Mouse (Mus musculus): ENCODE results near the gene Uncx. TPM values are rescaled to one million over a fixed set of nuclear protein-coding genes. Genes with fewer than 3 reads are reported as not detected.

The Uncx gene
- total and polyA plus RNA-seq, 2 experiments from 2014 or later: 2.8 to 5.8 TPM

- peak; percentile 4 for DNase-seq
- no peaks in the 10 kb centered on the region for H3K36me3 ChIP-seq (ENCODE audit: insufficient read depth)
- no peak for ATAC-seq
- no peak overlapping the region for H3K9ac ChIP-seq
- 3% methylated on average over 34 of the region's 34 CpGs for WGBS
- no peak overlapping the region for H3K27ac ChIP-seq (ENCODE audit: low read depth, low read length)
- peaks cover 55% of the 10 kb centered on the region for H3K27me3 ChIP-seq (ENCODE audit: insufficient read depth, low read length)
- 0 out of 2 replicates have a peak overlapping the region, but pooled peaks have one; percentile 1 for H3K4me3 ChIP-seq (ENCODE audit: low read depth, low read length)
- H3K4me1 ChIP-seq (ENCODE audit: insufficient read depth): no peaks in the 10 kb centered on the region
- H3K4me2 ChIP-seq (ENCODE audit: low read depth): no peak overlapping the region
- TF ChIP-seq CTCF (IDR thresholded peaks at IDR 0.05; ENCODE audit: low read depth): no peak
- H3K9me3 ChIP-seq (ENCODE audit: low read length): no peaks in the 10 kb centered on the region
Observed at GRCm38 (mm10) chr5:139535386-139535919, 7.8 kb upstream of the Uncx start.

DNA sequence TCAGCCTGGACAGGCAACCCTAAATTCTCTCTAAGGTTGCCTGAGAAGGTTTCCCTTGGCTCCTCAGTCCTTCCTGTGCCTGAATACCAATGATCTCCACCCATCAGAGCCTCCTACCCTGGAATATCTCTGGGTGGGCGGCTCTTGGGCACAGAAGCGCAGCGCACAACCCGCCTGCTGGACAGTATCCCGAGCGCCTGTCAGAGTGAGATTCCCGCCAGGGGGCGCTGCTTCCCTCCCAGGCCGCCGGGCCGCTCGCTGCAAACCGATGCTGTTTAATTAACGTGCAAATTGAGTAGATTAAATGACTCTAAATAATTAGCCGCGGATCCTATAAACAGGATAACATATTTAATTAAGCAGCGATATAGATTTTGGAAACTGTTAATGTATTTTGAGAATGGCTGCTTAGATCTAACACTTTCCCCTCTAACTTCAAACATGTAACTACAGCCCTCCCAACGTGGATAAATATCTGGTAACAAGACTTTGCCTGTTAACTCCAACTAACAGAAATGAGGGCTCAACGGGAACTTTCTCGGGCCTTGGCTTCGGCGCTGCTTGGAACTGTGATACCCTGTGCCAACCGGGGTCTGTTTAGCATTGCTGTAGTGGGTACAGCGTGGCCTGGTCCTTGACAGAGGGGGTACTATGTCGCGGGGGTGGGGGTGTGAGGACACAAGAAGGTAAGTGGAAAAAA is 6.9 kb upstream of the Uncx start:
- no peak overlapping the region for H3K27ac ChIP-seq (ENCODE audit: low read depth, low read length)
- H3K9ac ChIP-seq: no peak overlapping the region
- DNase-seq (peak; percentile 79), ATAC-seq (peak; percentile 53; the same call in 1 of the 2 replicates)
- no peak overlapping the region for H3K4me2 ChIP-seq (ENCODE audit: low read depth)
- H3K36me3 ChIP-seq (ENCODE audit: insufficient read depth): no peaks in the 10 kb centered on the region
- TF ChIP-seq CTCF (IDR thresholded peaks at IDR 0.05; ENCODE audit: low read depth): peak; percentile 85
- 1% methylated on average over 26 of the region's 26 CpGs for WGBS
- no peaks in the 10 kb centered on the region for H3K4me1 ChIP-seq (ENCODE audit: insufficient read depth)
- peaks cover 64% of the 10 kb centered on the region for H3K27me3 ChIP-seq (ENCODE audit: insufficient read depth, low read length)
- H3K9me3 ChIP-seq (ENCODE audit: low read length): no peaks in the 10 kb centered on the region
- H3K4me3 ChIP-seq (ENCODE audit: low read depth, low read length): no peak overlapping the region

DNA sequence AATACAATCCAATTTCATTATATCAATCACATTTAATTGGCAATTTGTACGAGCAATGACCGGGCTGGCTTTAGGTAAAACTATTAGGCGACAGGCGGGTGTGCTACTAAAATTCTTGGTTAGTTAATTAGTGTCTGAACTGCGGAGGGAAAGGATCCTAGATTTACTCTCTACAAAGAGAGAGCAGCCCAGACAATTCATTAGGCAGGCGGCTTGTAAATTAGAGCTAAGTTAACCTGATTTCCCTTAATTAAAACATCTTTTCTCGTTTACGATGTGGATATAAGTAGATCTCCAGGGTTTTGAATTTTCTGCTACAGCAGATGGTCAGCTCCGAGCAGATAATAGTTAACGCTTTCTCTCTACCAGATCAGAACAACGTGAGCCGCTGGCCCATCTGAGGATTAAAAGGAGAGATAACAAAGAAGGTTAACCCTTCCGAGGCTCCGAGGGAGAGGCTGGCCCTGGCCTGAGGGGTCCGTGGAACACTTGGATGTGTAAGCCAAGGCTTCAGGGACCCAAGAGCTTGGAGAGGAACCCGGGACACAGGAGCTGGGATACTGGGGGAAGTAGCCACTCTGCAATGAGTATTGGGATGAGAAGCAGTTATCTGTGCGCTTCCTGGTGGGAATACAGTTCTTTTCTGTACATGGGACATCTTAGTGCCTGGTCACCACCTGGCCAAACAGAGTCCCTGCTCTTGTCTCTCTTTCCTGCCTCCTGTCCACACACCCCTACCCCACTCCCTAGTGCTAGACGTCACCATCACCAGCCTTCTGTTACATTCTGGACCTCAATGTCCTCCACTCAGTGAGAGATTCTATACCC is 6.2 kb upstream of the Uncx start:
- H3K4me3 ChIP-seq (ENCODE audit: low read depth, low read length): no peak overlapping the region
- no peak for ATAC-seq
- DNase-seq: peak; percentile 25
- H3K4me1 ChIP-seq (ENCODE audit: insufficient read depth): no peaks in the 10 kb centered on the region
- no peaks in the 10 kb centered on the region for H3K36me3 ChIP-seq (ENCODE audit: insufficient read depth)
- H3K4me2 ChIP-seq (ENCODE audit: low read depth): no peak overlapping the region
- peaks cover 72% of the 10 kb centered on the region for H3K27me3 ChIP-seq (ENCODE audit: insufficient read depth, low read length)
- H3K27ac ChIP-seq (ENCODE audit: low read depth, low read length): no peak overlapping the region
- no peak for TF ChIP-seq CTCF (IDR thresholded peaks at IDR 0.05; ENCODE audit: low read depth)
- no peaks in the 10 kb centered on the region for H3K9me3 ChIP-seq (ENCODE audit: low read length)
- H3K9ac ChIP-seq: no peak overlapping the region
- 5% methylated on average over 18 of the region's 18 CpGs for WGBS

- Histone ChIP-seq H3K27ac (ENCODE audit: low read depth, low read length) (no peak overlapping the region), H3K4me1 (ENCODE audit: insufficient read depth) (no peaks in the 10 kb centered on the region), H3K9me3 (ENCODE audit: low read length) (no peaks in the 10 kb centered on the region), H3K27me3 (ENCODE audit: insufficient read depth, low read length) (peaks cover 78% of the 10 kb centered on the region), H3K36me3 (ENCODE audit: insufficient read depth) (no peaks in the 10 kb centered on the region), H3K4me2 (ENCODE audit: low read depth) (no peak overlapping the region), H3K4me3 (ENCODE audit: low read depth, low read length) (no peak overlapping the region), H3K9ac (no peak overlapping the region)
- no peak for DNase-seq
- no peak; the same call in 1 of the 2 replicates for ATAC-seq
- no peak for TF ChIP-seq CTCF (IDR thresholded peaks at IDR 0.05; ENCODE audit: low read depth)
- 17% methylated on average over 3 of the region's 3 CpGs for WGBS
Observed at GRCm38 (mm10) chr5:139537739-139538135, 5.6 kb upstream of the Uncx start.

GRCm38 (mm10) chr5:139541151-139542042 is 1.9 kb upstream of the Uncx start:
- H3K4me2 ChIP-seq (ENCODE audit: low read depth): no peak overlapping the region
- peak; percentile 28 for DNase-seq

DNA sequence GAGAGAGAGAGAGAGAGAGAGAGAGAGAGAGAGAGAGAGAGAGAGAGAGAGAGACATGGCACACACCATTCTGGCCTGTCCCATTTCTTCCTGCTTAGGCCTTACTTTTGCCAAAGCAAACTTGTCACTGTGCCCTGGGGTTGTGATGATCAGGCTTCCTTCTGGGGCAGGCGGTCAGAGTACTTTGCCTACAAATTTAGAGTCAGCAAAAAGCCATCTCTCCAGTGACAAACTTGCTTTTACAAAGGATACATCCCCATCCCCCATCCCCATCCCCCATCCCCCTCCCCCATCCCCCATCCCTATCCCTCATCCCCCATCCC is 1.3 kb upstream of the Uncx start:
- ATAC-seq (no peak), DNase-seq (no peak)
- no peak overlapping the region for H3K9ac ChIP-seq
- no peak for TF ChIP-seq CTCF (IDR thresholded peaks at IDR 0.05; ENCODE audit: low read depth)
- no peak overlapping the region for H3K4me2 ChIP-seq (ENCODE audit: low read depth)
- no peaks in the 10 kb centered on the region for H3K36me3 ChIP-seq (ENCODE audit: insufficient read depth)
- 21% methylated on average over 1 of the region's 1 CpGs for WGBS
- H3K9me3 ChIP-seq (ENCODE audit: low read length): no peaks in the 10 kb centered on the region
- peaks cover 91% of the 10 kb centered on the region for H3K27me3 ChIP-seq (ENCODE audit: insufficient read depth, low read length)
- H3K4me1 ChIP-seq (ENCODE audit: insufficient read depth): no peaks in the 10 kb centered on the region
- no peak overlapping the region for H3K27ac ChIP-seq (ENCODE audit: low read depth, low read length)
- no peak overlapping the region for H3K4me3 ChIP-seq (ENCODE audit: low read depth, low read length)

More at GRCm38 (mm10) chr5:139541151-139542042, 1.9 kb upstream of the Uncx start:
- no peak overlapping the region for H3K9ac ChIP-seq
- no peak for TF ChIP-seq CTCF (IDR thresholded peaks at IDR 0.05; ENCODE audit: low read depth)
- no peak overlapping the region for H3K27ac ChIP-seq (ENCODE audit: low read depth, low read length)
- 2% methylated on average over 44 of the region's 44 CpGs for WGBS
- no peak overlapping the region for H3K4me3 ChIP-seq (ENCODE audit: low read depth, low read length)
- H3K27me3 ChIP-seq (ENCODE audit: insufficient read depth, low read length): peaks cover 94% of the 10 kb centered on the region
- ATAC-seq: no peak
- no peaks in the 10 kb centered on the region for H3K9me3 ChIP-seq (ENCODE audit: low read length)
- no peaks in the 10 kb centered on the region for H3K36me3 ChIP-seq (ENCODE audit: insufficient read depth)
- no peaks in the 10 kb centered on the region for H3K4me1 ChIP-seq (ENCODE audit: insufficient read depth)

Data from forebrain, postnatal 0 days (tissue).